Mouse (Mus musculus) liver, adult 2 months (tissue): ENCODE results near the gene Adcy10.

Source experiments
- CTCF ChIP-seq: fragments of 200-500 bp; IDR thresholded peaks from 2 replicates; pipeline ENCODE4 v1.5.1; 2011; ENCODE audit warnings: low read depth, low read length, control low read depth
- POLR2A ChIP-seq: fragments of 200-500 bp; IDR thresholded peaks from 2 replicates; pipeline ENCODE4 v1.6.1; 2011; ENCODE audit warnings: low read length, control low read depth; ENCODE audit not compliant: insufficient read depth; ENCODE audit errors: extremely low read depth

- TF ChIP-seq CTCF (no peak), POLR2A (no peak)
Measured at GRCm38 (mm10) chr1:165613926-165614325, 128.9 kb downstream of the Adcy10 start.
